Mouse (Mus musculus) spleen, adult 12 weeks (tissue): ENCODE results near the gene Slc9a6.

Source experiments
- DNase-seq: peaks from one replicate; pipeline ENCODE4 v3.0.0; 2022; ENCODE audit warnings: low spot score

The Slc9a6 gene

DNA sequence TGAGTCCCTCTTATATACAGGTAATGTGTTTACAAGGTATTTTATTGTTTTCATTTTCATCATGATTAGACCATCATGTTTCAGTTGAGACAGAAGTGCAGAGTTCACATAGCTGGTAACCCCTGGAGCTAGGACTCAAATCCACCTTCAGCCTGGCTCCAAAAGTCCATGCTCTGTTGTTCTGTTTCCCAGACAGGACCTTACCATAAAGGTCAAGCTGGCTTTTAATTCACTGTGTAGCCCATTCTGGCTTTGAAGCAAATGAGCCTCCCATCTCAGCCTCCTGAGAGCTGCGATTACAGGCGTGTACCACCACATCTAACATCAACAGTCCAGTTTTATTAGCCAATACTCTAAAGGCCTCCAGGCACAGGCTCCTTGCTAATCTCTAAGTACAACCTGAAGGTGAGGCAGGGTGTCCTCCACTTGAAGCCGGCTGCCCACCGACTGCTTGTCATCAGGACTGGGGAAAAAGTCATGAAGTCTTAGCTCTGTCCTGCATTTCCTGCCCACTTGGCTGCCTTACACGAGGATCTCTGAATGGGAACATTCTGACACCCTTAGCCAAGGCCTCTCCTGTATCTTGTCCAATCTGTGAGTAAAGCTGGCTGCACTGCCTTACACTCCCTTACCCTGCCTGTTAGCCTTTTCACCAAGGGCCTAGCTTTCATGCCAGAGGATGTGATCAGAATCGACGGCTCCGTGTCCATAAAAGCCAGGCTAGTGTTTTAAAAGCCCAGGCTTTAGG, 55.8 kb downstream of the Slc9a6 start:
- no peak for DNase-seq

DNA sequence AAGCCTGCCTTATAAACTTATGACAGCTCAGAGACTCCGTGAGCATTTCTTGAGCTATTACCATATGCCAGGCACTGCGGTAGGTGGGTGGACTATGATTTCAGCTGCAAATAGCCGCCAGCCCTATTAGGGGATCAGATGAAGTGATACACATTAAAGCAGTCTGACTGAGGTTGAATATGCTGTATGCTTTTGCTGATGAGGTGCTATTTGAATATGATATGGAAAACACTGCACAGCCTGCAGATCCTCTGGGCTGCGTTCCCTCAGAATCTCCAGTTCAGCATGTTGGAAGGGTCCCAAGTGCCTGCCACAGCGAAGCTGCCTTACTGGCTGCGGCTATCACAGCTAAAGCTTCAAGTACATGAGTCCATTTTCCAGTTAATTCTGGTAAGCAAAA, 57.7 kb downstream of the Slc9a6 start:
- DNase-seq, result no peak

DNA sequence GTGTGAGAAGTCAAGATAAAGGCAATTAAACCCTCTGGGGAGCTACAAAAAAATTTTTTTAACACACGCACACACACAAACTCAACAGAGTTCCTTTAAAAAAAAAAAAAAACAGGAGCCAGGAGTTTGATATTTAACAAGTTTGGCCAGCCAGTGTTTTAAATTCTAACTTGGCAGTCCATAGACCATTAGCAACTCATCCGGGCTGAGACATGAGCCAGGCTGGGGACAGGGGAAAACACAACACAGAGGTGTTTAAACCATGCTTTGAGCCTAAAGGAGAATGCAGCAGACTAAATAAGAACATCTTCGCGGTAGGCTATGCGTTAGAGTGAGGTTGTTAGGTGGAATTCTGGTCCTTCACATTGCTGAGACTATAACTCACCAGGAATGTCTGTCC, 58.5 kb downstream of the Slc9a6 start:
- DNase-seq, result no peak

DNA sequence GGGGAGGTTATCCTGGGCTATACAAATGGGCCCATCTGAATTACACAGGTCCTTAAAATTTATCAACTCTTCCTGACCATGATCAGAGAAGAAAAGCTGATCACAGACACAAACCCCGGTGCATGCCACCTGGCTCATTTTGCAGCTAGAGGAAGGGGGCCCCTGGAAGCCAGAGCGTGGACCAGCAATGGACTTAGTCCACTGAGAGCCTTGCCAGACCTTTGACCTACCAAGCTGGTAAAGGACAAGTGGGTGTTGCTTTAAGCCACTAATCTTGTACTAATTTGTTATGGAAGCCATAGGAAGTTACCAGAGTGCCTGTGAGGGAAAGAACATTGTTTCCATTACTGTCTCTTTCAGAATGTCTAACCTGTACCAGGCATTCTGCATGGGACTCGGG, 58.9 kb downstream of the Slc9a6 start:
- no peak for DNase-seq

DNA sequence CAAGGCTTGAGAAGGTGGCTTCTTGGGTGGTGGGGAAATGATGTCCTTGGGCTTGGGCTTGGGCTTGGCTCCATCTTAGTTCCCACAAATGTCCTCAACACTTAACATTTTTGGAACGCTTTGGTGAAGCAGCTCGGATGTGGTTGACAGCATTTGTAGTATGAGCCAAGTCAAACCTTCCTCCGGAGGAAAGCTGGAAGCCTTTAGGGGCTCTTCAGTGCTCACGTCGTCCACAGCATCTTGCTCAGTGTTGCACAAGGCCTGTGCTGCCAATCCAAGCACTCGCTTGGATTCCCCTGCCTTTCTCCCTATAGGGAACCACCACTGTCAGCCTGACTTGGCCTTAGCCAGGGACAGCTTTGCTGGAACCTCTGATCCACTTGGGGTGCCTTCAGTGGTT, 66.0 kb downstream of the Slc9a6 start:
- no peak for DNase-seq

DNA sequence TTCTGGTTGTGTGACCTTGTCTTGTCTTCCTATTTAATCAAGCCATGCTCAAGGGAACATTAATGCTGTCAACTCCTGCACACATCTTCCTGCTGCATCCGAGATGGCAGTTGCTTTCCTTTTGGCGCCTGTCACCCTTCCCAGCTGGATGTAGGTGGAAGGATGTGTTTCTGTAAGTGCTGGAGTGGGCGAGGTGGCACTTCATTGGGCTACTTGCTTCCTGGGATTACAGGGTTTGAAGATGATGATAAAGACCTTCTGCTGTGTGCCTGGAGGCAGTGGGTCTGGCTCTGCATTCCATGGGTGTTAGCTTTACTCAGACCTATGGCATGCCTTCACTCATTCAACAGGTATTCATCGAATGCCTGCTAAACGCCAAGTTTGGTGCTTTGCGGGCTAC, 68.2 kb downstream of the Slc9a6 start:
- no peak for DNase-seq

DNA sequence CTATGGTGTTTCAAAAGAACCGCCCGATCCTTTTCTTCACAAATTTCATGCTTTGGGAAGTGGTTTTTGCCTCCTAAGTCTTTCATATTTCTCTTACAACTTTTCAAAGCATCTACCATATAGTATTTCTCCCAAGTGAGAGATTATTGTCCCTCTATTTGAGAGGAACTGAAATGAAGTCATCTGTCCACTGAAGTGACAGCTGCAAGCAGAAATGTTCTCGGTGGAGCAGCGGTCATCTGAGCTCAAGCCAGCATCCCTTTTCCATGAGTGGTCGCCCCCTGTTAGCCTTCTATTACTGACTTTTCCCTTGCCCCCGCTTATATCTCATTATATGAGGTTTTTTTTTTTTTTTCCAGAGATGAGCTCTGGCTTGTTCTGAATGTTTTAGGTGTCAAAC, 69.5 kb downstream of the Slc9a6 start:
- no peak for DNase-seq

DNA sequence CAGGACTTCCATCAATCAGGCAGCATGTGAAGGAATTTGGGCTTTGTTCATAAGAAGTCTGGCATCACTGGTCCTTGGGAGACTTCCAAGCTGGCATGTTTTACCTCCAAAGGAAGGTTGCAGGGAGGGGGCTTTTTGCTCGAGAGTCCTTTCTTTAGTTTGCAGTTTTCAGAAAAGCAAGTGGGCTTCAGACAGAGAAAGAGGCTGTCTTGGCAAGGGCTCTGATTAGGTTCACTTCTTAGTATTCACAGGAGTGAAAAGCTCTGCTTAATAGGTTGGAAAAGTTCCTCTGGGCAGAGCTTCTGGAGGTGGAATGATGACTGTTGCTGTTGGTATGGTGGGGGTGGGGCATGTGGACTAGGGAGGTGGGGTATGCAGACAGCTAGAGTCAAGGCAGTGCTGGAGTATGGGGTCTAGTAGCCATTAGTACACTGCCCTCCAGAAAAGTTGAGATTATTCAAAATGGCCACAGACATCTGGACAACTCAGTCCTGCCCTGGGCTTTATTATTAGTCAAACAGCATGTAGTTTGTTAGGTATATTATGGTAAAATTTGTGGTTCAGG, 72.7 kb downstream of the Slc9a6 start:
- DNase-seq, result no peak

DNA sequence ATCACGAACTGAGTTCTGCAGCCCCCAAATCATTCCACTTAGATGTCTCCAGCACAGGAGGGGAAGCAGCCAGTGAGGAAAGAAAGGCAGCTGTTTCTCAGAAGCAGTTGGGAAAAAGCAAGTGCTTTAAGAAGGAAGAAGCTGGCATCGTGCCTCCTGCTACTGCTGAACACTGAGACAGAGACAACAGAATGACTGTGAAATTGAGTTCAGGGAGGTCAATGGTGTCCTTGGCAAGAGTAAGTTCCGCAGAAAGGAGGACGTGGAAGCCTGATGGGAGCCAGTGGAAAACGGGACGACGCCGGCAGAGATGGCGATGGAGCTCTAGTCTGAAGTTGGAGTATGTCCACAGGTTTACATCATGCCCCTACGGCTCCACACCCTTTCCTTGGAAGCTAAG, 74.0 kb downstream of the Slc9a6 start:
- no peak for DNase-seq

DNA sequence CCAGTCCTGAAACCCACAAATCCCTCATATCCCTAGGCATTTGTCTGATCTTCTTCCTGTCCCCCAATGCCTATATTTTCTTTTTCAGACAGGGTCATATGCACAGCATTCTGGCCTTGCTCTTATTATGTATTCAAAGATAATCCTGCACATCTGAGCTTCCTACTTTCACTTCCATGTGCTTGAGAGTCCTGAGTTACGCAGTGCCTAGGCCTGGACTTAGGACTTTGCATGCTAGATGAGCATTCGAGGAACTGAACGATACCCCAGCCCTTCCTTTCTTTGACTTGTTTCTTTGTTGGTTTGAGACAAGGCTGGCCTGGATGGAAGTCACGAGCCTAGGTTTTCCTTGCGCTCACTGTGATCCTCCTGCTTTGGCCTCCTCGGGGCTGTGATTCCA, 83.0 kb downstream of the Slc9a6 start:
- DNase-seq, result no peak

DNA sequence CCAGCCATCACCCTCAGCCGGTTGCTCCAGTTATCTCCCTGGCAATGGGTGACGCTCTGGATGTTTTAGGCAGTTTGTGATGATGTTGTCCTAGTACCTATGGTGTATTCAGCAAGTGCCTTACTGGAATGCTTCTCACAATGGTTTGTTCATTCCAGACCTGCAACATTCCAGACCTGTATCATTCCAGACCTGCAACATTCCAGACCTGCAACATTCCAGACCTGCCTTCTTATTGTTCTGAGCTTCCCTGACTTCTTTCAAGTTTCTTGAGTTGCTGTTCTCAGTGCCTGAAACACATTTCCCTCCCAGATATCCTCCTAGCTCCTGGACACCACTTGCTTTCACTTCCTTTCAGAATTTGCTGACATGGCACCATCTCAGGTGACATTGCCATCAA, 85.0 kb downstream of the Slc9a6 start:
- no peak for DNase-seq

DNA sequence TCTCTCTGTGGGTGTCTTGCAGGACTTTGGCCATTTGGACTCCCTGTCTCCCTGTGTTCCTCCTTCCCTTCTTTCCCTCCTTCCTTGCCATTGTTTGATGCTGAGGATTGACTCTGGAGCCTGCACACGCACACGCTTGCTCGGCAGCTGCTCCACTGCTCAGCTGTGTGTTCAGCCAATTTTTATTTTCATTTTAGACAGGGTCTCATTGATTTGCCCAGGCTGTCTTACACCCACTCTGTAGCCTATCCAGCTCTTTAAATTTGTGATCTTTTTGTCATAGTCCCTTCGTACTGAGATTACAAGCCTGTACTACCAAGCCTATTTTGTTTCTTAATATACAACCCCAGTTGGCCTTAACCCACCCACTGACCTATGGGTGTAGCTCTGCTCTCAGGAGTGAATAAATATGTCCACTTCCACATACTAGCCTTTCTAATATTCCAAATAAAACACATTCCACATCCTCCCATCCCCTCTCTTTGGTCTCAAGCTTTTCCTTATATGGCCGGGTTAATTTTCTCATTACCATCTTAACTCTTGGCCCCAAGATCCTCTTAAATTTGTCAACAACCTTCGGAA, 87.7 kb downstream of the Slc9a6 start:
- no peak for DNase-seq

DNA sequence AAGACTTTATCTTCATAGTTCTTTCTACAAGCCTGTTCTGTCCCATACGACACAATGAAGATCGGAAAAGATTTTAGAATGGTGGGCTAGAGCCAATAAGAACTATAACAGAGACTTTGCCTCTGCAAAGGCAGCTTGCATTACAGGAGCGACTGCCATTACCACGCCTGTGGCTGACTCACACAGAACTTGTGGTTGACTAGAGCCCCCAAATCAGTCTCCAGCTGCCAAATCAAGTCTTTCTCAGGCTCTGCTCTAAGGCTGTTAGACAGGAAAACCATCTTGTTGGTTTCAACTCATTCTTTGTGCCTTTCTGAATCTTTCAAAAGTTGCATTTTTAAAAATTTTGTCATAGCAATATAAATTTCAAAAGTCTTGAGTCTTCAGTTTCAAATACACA, 88.3 kb downstream of the Slc9a6 start:
- DNase-seq, result no peak

DNA sequence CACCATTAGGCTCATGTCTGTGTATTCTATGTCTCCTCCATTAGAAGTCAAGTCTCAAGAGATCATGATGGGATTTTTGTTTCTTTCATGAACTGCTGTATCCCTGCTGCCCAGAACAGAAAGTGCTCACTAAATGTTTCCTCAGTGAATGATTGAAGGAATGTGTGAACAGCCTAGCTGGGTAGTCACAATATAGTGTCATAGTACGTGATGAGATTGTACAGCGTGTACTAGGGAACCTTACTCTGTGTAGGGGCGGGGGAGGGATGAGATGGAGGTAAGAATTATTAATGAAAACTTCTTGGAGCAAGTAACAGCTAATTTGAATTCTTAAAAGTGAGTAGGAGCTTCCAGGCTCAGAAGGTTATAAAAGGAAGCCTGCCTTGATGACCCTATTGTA, 91.7 kb downstream of the Slc9a6 start:
- no peak for DNase-seq

DNA sequence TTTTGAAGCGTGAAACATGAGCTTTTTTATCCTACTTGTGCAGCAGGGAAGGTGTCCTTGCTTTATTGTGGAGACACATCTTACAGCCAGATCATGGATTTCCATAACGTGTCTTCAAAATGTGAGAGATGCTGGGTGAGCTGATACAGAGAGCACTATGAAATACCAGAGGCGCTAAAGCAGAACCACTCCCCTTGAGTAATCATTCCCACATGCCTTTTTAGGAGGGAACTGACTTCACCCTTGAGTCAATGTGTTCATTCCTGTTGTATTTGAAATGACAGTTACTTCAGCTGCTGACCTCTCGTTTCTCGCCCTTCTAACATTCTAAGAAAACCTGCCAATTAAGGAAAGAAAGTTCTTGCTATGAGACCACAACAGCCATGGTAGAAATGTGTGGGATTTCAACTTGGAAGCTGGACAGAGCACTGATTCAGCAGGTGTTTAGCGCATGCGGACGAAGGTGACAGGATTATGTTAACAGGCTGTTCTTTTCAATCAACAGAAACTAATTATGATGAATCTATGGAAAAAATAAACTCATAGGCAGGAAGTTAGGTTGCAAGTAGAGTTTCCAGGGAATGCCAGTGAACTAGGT, 94.5 kb downstream of the Slc9a6 start:
- no peak for DNase-seq

DNA sequence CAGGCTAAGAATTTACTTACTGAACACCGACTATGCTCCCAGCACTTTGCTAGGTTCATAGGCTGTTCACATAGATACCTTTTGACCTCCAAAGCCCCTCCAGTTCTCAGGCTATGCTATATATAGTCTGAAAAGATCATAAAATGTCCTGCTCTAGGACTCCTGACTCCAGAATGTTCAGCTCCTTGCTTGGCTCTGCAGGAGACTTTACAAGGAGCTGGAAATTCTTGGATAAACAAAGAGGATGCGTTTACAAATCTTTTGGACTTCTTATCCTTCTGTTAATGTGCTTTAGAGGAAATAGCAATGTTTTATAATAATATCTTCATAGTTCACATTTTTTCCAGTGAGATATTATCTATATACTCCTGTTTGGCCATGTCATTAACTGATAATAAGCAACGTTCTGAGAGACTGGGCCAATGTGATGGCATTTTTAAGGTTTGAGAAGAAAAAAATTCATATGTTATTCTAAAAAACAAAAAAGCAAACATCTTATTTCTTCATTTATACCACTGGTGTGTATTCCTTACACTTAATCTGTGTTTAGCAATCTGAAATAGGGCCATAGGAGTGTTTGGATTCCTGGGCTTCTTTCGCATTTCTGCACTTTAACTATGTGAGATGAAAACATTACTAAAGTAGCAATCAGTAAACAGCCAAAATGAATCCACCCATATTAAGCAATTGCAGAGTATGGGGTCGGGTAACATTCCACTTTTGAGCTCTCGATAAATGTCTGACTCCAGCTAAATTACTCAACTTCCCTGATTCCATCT, 99.2 kb downstream of the Slc9a6 start:
- no peak for DNase-seq

DNA sequence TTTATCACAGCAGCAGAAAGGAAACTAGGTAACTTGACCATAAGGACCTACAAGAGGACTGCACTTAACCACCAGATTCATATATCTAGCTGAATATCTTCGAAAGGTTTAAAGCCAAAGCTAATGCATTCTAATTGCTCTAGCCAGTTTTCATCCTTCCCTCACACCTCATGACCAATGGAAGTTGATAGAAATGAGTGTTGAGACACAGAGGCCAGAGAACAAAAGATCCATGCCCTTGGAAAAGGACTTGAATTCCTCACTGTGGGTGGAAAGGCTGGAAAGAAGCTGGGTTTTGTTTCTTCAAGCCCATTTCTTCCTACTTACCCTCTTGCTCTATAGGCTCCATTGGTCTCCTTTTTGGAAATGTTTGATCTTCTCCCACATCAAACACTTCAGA, 101.0 kb downstream of the Slc9a6 start:
- DNase-seq, result no peak

DNA sequence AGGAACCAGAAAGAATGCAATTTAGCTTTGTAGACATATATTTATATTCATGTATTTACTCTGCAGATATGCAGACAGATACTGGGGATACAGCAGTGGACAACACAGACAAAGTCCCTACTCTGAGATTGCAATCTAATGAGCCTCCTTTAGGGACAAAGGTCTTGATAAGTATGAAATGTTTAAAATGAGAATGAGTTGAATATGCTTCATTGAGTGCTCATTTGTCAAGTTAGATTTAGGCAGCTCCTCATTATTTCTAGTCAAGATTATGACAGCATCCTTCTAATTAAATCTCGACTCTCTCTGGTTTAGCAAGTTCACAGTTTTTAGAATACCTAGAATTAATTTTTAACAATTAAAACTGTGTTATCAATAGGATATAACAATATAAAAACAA, 103.1 kb downstream of the Slc9a6 start:
- DNase-seq, result no peak
